Mouse (Mus musculus): ENCODE data around the gene Scube2. TPM values are rescaled to one million over a fixed set of nuclear protein-coding genes. Genes with fewer than 3 reads are reported as not detected.

Scube2 gene
- polyA plus RNA-seq, 1 experiment from 2014 or later, result 2.5 TPM

- no peak for ATAC-seq
- no peak overlapping the region for H3K27ac ChIP-seq (ENCODE audit: low read depth, low read length)
- no peaks in the 10 kb centered on the region for H3K27me3 ChIP-seq (replicated peaks; ENCODE audit: control insufficient read depth, insufficient read depth, low read length)
- H3K4me1 ChIP-seq (ENCODE audit: control insufficient read depth, insufficient read depth, low read depth, low read length), result no peaks in the 10 kb centered on the region
- no peaks in the 10 kb centered on the region for H3K9me3 ChIP-seq (ENCODE audit: control insufficient read depth, low read length)
- WGBS, result 87% methylated on average over 7 of the region's 7 CpGs
- no peak overlapping the region for H3K4me2 ChIP-seq (ENCODE audit: low read length)
- no peaks in the 10 kb centered on the region for H3K36me3 ChIP-seq (ENCODE audit: control insufficient read depth, insufficient read depth, low read length)
- no peak overlapping the region for H3K9ac ChIP-seq (ENCODE audit: low read depth, low read length)
- no peak overlapping the region for H3K4me3 ChIP-seq (ENCODE audit: low read length)
These were observed 97.7 kb downstream of the Scube2 start for GRCm38 (mm10) chr7:109767575-109768350.

- no peak overlapping the region for H3K4me2 ChIP-seq (ENCODE audit: low read length)
- no peaks in the 10 kb centered on the region for H3K9me3 ChIP-seq (ENCODE audit: control insufficient read depth, low read length)
- H3K27ac ChIP-seq (ENCODE audit: low read depth, low read length), result no peak overlapping the region
- H3K36me3 ChIP-seq (ENCODE audit: control insufficient read depth, insufficient read depth, low read length), result no peaks in the 10 kb centered on the region
- no peaks in the 10 kb centered on the region for H3K4me1 ChIP-seq (ENCODE audit: control insufficient read depth, insufficient read depth, low read depth, low read length)
- no peak for ATAC-seq
- 78% methylated on average over 2 of the region's 2 CpGs for WGBS
- no peaks in the 10 kb centered on the region for H3K27me3 ChIP-seq (replicated peaks; ENCODE audit: control insufficient read depth, insufficient read depth, low read length)
- H3K4me3 ChIP-seq (ENCODE audit: low read length), result no peak overlapping the region
- H3K9ac ChIP-seq (ENCODE audit: low read depth, low read length), result no peak overlapping the region
These were observed 101.5 kb downstream of the Scube2 start for GRCm38 (mm10) chr7:109764009-109764408.

GRCm38 (mm10) chr7:109756291-109756690 lies 109.2 kb downstream of the Scube2 start:
- Histone ChIP-seq H3K9me3 (ENCODE audit: control insufficient read depth, low read length) (no peaks in the 10 kb centered on the region), H3K27me3 (replicated peaks; ENCODE audit: control insufficient read depth, insufficient read depth, low read length) (no peaks in the 10 kb centered on the region), H3K4me1 (ENCODE audit: control insufficient read depth, insufficient read depth, low read depth, low read length) (peaks cover 14% of the 10 kb centered on the region), H3K4me2 (ENCODE audit: low read length) (no peak overlapping the region), H3K9ac (ENCODE audit: low read depth, low read length) (no peak overlapping the region), H3K4me3 (ENCODE audit: low read length) (no peak overlapping the region), H3K36me3 (ENCODE audit: control insufficient read depth, insufficient read depth, low read length) (no peaks in the 10 kb centered on the region), H3K27ac (ENCODE audit: low read depth, low read length) (no peak overlapping the region)
- 87% methylated on average over 3 of the region's 3 CpGs for WGBS
- ATAC-seq, result no peak

GRCm38 (mm10) chr7:109754034-109754433 lies 111.4 kb downstream of the Scube2 start:
- Histone ChIP-seq H3K9me3 (ENCODE audit: control insufficient read depth, low read length) (no peaks in the 10 kb centered on the region), H3K27ac (ENCODE audit: low read depth, low read length) (no peak overlapping the region), H3K4me3 (ENCODE audit: low read length) (no peak overlapping the region), H3K4me1 (ENCODE audit: control insufficient read depth, insufficient read depth, low read depth, low read length) (peaks cover 21% of the 10 kb centered on the region), H3K36me3 (ENCODE audit: control insufficient read depth, insufficient read depth, low read length) (peaks cover 3% of the 10 kb centered on the region; the same call in 1 of the 2 replicates), H3K4me2 (ENCODE audit: low read length) (no peak overlapping the region), H3K27me3 (replicated peaks; ENCODE audit: control insufficient read depth, insufficient read depth, low read length) (no peaks in the 10 kb centered on the region), H3K9ac (ENCODE audit: low read depth, low read length) (no peak overlapping the region)
- WGBS, result 93% methylated on average over 8 of the region's 8 CpGs
- ATAC-seq, result no peak

GRCm38 (mm10) chr7:109752008-109752925 lies 113.2 kb downstream of the Scube2 start, which contains the start of gene Tmem9b:
TSS of gene Tmem9b (minus strand) at chr7:109752875.
- 1% methylated on average over 43 of the region's 74 CpGs for WGBS
- Histone ChIP-seq H3K36me3 (ENCODE audit: control insufficient read depth, insufficient read depth, low read length) (peaks cover 5% of the 10 kb centered on the region; the same call in 1 of the 2 replicates), H3K27me3 (replicated peaks; ENCODE audit: control insufficient read depth, insufficient read depth, low read length) (no peaks in the 10 kb centered on the region), H3K4me1 (ENCODE audit: control insufficient read depth, insufficient read depth, low read depth, low read length) (peaks cover 21% of the 10 kb centered on the region), H3K27ac (ENCODE audit: low read depth, low read length) (peak within 1 kb of the TSS; percentile 87), H3K9ac (ENCODE audit: low read depth, low read length) (peak within 1 kb of the TSS; percentile 95), H3K4me2 (ENCODE audit: low read length) (peak within 1 kb of the TSS; percentile 66), H3K4me3 (ENCODE audit: low read length) (peak within 1 kb of the TSS; percentile 68), H3K9me3 (ENCODE audit: control insufficient read depth, low read length) (no peaks in the 10 kb centered on the region)
- peak; percentile 95 for ATAC-seq

- H3K4me1 ChIP-seq (ENCODE audit: control insufficient read depth, insufficient read depth, low read depth, low read length), result peaks cover 21% of the 10 kb centered on the region
- H3K9ac ChIP-seq (ENCODE audit: low read depth, low read length), result peak overlapping the region; percentile 95
- WGBS, result 3% methylated on average over 13 of the region's 13 CpGs
- no peaks in the 10 kb centered on the region for H3K27me3 ChIP-seq (replicated peaks; ENCODE audit: control insufficient read depth, insufficient read depth, low read length)
- H3K27ac ChIP-seq (ENCODE audit: low read depth, low read length), result peak overlapping the region; percentile 87
- peaks cover 8% of the 10 kb centered on the region; the same call in 1 of the 2 replicates for H3K36me3 ChIP-seq (ENCODE audit: control insufficient read depth, insufficient read depth, low read length)
- peak overlapping the region; percentile 68 for H3K4me3 ChIP-seq (ENCODE audit: low read length)
- H3K9me3 ChIP-seq (ENCODE audit: control insufficient read depth, low read length), result no peaks in the 10 kb centered on the region
- peak; percentile 15 for ATAC-seq
- H3K4me2 ChIP-seq (ENCODE audit: low read length), result peak overlapping the region; percentile 66
These were observed 114.0 kb downstream of the Scube2 start for GRCm38 (mm10) chr7:109751427-109752007.

Other genes with a start within 250 kb of the Scube2 start
- gene St5, start 162.1 kb downstream of the Scube2 start, polyA plus RNA-seq (2015; fragmentation: Nextera tagmentation; extraction: Ambion mirVana), result 21.3 and 27.5 TPM in 2 replicates
- 16.7 and 17.7 TPM in 2 replicates for gene Akip1, start 162.0 kb downstream of the Scube2 start, polyA plus RNA-seq (2015; fragmentation: Nextera tagmentation; extraction: Ambion mirVana)
- gene BC051019, start 141.8 kb downstream of the Scube2 start, polyA plus RNA-seq (2015; fragmentation: Nextera tagmentation; extraction: Ambion mirVana), result 0.28 and 0.31 TPM in 2 replicates
- gene Ascl3, start 134.0 kb downstream of the Scube2 start, polyA plus RNA-seq (2015; fragmentation: Nextera tagmentation; extraction: Ambion mirVana), result 0.47 and 0.54 TPM in 2 replicates
- gene Tmem9b, start 112.8 kb downstream of the Scube2 start, polyA plus RNA-seq (2015; fragmentation: Nextera tagmentation; extraction: Ambion mirVana), result 138 and 147 TPM in 2 replicates
- gene Nrip3, start 83.7 kb downstream of the Scube2 start, polyA plus RNA-seq (2015; fragmentation: Nextera tagmentation; extraction: Ambion mirVana), result 16.4 and 21.6 TPM in 2 replicates
- 34.6 and 36.5 TPM in 2 replicates for gene Dennd5a, start 94.8 kb upstream of the Scube2 start, polyA plus RNA-seq (2015; fragmentation: Nextera tagmentation; extraction: Ambion mirVana)
- gene Tmem41b, start 121.2 kb upstream of the Scube2 start, polyA plus RNA-seq (2015; fragmentation: Nextera tagmentation; extraction: Ambion mirVana), result 62.2 and 65.8 TPM in 2 replicates
- 42.6 and 50.0 TPM in 2 replicates for gene Ipo7, start 152.6 kb upstream of the Scube2 start, polyA plus RNA-seq (2015; fragmentation: Nextera tagmentation; extraction: Ambion mirVana)
- 13.4 and 13.6 TPM in 2 replicates for gene Zfp143, start 195.5 kb upstream of the Scube2 start, polyA plus RNA-seq (2015; fragmentation: Nextera tagmentation; extraction: Ambion mirVana)